Mouse (Mus musculus) kidney, adult 8-10 months (tissue): Measurements from ENCODE around the gene Sorcs2.
A peak's percentile ranks its signal among the peaks of the same experiment; 100 is the strongest.
"Not testable (repeated sequence)": the region's sequence is repeated elsewhere in the genome, so short reads cannot be mapped to it uniquely, and the experiment has no call there.

Source experiments
- DNase-seq, 2 experiments: peaks; one replicate each; pipeline ENCODE4 v3.0.0; 2022

Sorcs2 gene

DNA sequence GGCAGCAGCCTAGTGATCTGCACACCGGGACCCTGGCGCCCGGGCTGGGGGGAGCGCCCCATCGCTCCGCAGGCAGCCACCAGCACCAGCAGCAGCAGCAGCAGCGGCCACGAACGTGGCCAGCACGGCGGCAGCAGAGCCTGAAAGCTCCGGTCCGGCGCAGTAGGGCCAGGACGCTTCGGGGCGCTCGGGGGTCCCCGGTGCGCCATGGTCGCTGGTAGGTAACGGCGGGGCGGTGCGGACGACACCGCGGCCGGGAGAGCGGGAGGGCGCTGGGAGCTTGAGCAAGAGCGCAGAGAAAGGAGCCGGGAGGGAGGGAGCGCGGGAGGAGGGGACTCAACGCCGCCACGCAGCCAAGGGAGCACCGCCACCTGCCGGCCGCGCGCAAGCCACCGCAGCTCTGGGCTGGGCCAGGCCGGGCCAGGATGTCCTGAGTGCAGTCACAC lies at the start of gene Sorcs2:
Sorcs2 (minus strand) TSS at position 303 of the 446 bp plus-strand sequence.
- DNase-seq, result peak; percentile 57 to 78

GRCm38 (mm10) chr5:36446166-36446890 lies 48.4 kb upstream of the Sorcs2 start:
- DNase-seq, result no peak

DNA sequence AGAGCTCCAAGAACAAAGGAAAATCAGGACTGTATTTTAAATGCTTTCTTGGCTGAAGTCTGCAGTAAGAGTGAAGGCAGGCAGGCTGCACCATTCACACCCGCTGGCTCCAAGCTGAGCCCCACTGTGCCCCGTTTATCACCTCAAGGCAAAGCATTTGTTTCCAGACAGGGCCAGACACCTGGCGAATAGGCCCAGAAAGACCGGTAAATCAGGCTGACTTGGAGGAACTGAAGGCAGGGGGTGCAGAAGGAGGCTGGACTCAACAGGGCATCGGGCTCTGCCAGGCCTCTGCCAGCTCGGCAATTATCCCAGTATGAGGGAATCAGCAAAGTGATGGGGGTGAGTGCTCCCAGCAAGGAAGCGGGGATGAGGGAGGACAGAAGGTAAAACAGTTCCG lies 47.1 kb upstream of the Sorcs2 start:
- DNase-seq, result no peak

DNA sequence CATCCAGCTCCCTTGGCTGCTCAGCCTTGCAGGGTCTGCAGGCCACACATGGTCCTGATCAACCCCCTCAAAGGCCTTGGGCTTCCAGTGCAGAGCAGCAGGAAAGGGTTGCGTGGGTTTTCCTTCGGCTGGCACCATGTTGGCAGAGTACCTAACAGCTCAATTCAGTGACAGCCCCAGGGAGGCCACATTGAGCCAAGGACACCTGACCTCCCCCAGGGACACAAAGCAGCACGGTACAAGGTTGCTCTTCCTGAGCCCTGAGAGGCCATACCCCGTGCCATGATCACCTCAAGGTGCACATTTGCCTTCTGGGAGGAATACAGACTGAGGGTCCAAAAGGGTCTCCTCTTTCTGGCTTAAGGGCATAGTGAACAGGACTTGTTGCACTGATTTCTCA lies 46.7 kb upstream of the Sorcs2 start:
- DNase-seq, result no peak

- no peak for DNase-seq
These were observed 42.8 kb upstream of the Sorcs2 start for GRCm38 (mm10) chr5:36440741-36441140.

DNA sequence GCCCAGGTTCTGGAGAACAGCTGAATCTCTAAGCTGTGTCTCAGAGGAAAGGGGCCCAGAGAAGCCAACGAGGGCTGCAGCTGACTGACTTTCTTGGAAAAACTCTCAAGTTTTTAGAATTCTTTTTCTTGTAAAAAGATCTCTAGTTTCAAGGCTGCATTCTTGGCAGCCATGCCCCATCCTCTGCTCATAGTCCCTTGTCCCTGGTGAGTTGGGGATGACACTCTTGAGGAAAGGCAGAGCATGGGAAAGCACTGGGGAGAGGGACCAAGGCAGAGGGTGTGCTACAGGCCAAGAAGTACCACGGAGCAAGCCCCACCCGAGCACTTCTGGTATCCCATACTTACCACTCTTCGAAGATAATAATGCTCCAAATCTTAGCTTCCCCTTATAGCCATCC lies 38.9 kb upstream of the Sorcs2 start:
- DNase-seq, result no peak

- DNase-seq, result no peak
These were observed 36.5 kb upstream of the Sorcs2 start for GRCm38 (mm10) chr5:36434398-36434967.

- DNase-seq, result no peak
These were observed 33.8 kb upstream of the Sorcs2 start for GRCm38 (mm10) chr5:36431711-36432110.

GRCm38 (mm10) chr5:36429551-36429950 lies 31.6 kb upstream of the Sorcs2 start:
- DNase-seq, result no peak

- DNase-seq, result no peak
These were observed 29.9 kb upstream of the Sorcs2 start for GRCm38 (mm10) chr5:36427831-36428230.

DNA sequence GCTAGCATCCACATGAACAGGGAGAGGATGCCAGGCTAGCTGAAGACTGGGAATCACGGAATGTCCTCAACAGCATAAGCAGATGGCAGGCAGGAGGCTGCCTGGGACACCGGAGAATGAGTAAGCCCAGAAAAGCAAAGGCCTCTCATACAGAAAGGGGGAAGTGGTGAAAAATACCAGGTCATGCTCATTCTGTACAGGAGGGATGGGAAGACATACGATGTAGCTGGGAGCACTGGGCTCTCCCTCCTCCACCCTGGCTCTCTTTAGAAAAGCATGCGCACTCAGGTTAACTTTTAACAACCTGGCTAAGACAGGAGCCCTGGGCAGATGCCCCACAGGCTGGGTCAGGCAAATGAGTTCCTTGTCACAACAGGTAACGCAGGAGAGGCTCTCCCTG lies 28.5 kb upstream of the Sorcs2 start:
- DNase-seq, result peak; percentile 64 to 71

GRCm38 (mm10) chr5:36424676-36425075 lies 26.7 kb upstream of the Sorcs2 start:
- peak; percentile 23 to 34 for DNase-seq

GRCm38 (mm10) chr5:36422689-36423088 lies 24.8 kb upstream of the Sorcs2 start:
- no peak for DNase-seq

GRCm38 (mm10) chr5:36419861-36420260 lies 21.9 kb upstream of the Sorcs2 start:
- DNase-seq, result no peak

DNA sequence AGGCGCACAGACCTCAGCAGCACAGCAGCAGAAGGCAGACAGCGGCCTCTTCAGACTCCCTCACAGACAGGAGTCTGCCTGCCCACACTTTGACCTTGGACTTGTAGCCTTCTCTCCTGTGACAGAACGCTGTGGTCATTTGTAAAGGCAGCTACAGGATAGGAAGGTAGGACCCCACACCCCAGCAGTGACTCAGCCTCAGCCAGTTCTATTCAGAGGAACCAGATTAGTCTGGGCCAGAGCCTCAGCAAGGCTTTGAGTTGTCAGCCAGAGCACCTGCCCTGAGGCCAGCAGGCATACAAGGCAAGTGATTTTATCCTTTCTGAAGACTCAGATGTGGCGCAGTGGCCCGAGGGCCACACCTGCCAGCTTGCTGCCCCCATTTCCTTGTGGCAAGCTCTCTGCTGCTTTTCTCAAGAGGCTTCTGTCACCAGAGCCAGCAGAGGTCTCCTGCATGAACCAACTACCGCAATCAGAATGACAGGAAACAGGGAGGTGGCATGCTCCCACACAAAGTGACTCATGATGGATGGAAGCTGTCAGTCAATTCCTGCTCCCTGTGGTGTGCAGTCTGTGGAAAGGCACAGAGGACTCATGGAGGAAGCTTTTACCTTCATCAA lies 16.9 kb upstream of the Sorcs2 start:
- no peak for DNase-seq

DNA sequence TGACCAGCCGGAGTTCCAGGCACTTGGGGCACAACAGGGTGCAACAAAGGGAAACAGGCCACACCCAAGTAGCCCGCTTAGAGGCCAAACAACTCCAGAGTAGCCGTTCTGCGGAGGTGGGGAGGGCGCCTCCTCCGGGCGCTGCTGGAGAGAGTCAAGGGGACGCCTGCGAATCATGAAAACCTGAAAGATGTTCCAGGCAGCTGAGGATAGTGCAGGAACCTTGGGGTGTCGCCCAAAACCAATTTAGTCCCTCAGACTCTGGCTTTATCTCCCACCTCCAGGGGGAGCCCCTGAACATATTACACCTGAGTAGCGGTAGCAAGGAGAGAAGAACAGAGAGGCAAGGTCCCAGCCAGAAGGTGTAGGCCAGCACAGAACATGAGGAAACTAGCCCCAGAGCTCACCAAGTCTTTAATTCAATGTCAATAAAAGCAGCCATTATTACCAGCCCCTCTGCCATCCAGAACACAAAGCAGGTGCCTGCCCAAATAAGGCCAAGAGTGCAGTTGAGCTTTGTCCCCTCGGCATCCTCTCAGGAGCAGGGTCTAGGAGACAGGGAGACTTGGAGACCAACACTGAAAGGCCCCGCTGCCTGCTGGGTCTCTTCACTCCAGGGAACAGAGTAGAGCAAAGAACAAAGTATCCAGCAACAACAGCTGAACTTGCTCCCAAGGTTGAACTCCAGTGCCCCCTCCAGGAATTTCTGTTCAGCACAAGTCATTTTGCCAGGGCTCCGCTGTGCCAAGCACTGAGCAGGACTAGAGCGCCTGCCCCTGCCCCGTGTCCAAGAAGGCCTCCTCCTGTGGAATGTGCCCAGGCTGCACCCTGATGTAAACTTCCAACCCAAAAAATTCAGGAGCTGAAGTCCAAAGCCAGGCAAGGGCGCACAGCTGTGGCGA lies 775 bp upstream of the Sorcs2 start:
- peak; percentile 84 to 86 for DNase-seq

DNA sequence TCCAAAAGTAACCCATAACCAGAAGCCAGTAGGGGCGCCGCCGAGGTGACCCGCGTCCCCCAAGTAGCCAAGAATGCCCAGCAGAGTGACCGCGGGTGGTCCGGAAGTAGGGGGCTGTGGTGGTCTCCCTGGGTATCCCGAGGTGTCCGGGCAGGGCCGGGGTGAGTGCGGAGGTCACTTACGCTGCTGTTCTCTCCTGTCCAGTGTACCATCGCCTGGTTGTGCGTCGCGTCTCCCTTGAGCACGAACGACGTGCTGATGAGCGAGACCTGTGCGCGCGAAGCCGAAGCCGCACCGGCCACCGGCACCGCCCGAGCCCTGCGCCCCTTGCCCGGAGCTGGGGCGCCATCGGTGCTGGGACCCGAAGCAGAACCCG lies 567 bp downstream of the Sorcs2 start:
- no peak for DNase-seq

GRCm38 (mm10) chr5:36396491-36397383 lies 1.2 kb downstream of the Sorcs2 start:
- no peak for DNase-seq

- DNase-seq, result peak; percentile 58 to 79
These were observed 1.9 kb downstream of the Sorcs2 start for GRCm38 (mm10) chr5:36396011-36396410.

DNA sequence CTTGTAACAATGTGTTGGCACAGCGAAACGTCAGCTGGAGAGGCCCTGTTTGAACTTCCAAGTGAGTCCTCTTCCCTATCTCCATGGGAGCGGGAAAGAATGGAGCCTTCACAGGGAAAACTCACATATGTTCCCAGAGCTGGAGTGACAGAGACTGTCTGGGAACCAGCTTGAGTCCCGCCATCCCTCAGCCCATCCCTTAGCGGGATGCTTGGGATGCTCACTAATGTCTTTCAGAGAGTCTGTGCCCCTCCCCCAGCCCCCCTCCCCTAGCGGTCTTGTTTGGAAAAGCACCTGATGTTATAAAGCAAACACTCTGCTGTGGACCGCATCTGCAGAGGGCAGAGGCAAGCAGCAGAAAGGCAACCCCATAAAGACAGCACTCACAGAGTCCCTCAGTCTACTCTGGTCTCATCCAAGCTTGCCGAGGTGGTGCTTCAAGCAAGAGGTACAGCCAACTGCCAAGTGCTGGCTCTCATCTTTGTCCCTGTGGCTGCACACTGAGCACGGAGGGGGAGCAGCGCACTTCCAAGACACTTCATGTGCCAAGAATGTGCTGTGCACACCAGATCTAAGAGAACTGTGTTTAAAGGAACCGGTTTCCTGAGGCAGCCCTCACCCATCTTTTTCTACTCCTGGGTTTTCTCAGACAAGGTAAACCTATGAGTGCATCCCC lies 3.0 kb downstream of the Sorcs2 start:
- no peak for DNase-seq

- no peak for DNase-seq
These were observed 6.2 kb downstream of the Sorcs2 start for GRCm38 (mm10) chr5:36391751-36392150.

- DNase-seq, result not testable (repeated sequence)
These were observed 7.4 kb downstream of the Sorcs2 start for GRCm38 (mm10) chr5:36390591-36390927.
